Mouse (Mus musculus) CD4-positive, CD25-positive, alpha-beta regulatory T cell, adult 2 months (primary cell): ENCODE measurements around the gene Ifna11.

Experiments used
- DNase-seq: peaks from one replicate; pipeline ENCODE4 v3.0.0-alpha.2; 2012; ENCODE audit warnings: low read depth, low spot score

The Ifna11 gene

DNA sequence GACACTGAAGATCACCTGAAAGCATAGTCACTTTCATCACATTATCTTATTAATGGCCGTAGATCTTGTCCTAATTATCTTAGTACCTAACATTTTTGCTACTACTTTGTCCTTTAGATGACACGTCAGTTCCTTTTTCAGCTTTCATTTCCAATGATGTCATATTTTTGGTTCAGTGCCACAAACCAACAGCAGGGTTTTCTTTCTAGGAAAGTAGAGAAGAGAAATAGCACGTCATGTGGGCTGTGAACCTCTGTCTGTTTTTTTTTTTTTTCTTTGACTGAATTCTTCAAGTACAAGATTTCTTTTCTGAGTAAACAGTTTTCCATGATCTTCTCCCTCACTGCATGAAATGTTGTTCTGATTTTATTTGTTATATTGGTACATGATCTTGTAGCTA is 20.3 kb downstream of the Ifna11 start:
- no peak for DNase-seq

DNA sequence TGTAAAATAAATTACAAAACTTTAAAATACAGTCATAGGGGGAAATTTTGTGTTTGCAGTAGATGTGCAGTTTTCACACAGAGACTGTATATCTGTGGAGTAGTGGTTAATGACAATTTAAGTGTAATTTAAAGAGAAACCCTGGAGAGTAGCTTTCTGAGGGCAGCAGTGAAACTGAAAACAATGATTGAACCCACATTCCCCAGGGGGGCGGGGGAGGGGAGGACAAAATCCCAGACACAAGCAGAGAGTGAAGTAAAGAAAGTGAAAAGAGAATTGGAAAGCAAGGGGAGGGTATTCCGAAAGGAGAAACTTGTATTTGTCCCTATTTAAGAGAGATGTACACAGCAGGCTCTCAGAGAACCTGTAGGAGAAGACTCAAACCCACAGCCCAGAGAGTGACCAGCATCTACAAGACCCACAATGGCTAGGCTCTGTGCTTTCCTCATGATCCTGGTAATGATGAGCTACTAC is 21.7 kb downstream of the Ifna11 start, which contains the start of gene Ifna4:
TSS of gene Ifna4 (plus strand) at position 424 of the 474 bp plus-strand sequence.
- DNase-seq, result no peak

DNA sequence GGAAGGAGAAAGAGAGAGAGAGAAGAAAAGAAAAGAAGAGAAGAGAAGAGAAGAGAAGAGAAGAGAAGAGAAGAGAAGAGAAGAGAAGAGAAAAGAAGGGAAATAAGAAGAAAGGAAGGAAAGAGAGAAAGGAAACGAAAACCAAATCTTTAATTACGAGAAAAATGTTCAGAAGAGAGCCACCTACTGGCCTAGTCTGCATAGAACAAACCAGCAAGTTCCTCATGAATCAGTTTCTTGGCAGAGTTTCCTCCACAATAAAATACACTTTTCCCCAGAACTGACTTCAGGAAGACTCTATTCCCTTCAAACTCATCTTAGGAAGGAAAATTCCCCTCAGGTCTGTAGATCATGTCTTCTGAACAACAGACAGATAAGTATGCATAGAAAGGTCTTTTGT is 25.6 kb downstream of the Ifna11 start:
- peak; percentile 53 for DNase-seq

DNA sequence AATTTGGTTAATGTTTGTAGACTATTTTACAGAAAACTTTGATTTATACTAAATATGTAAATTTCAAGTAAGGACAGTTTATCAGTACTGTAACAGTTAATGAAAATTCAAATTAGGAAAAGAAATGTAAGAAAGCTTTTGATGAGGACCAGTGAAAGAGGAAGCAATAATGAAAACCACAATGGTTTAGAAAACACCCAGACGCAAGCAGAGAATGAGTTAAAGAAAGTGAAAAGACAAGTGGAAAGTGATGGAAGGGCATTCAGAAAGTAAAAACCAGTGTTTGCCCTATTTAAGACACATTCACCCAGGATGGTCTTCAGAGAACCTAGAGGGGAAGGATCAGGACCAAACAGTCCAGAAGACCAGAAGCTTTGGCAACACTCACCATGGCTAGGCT is 29.9 kb downstream of the Ifna11 start, which contains the start of gene Ifna1:
TSS of gene Ifna1 (plus strand) at position 390 of the 400 bp plus-strand sequence.
- DNase-seq, result no peak

DNA sequence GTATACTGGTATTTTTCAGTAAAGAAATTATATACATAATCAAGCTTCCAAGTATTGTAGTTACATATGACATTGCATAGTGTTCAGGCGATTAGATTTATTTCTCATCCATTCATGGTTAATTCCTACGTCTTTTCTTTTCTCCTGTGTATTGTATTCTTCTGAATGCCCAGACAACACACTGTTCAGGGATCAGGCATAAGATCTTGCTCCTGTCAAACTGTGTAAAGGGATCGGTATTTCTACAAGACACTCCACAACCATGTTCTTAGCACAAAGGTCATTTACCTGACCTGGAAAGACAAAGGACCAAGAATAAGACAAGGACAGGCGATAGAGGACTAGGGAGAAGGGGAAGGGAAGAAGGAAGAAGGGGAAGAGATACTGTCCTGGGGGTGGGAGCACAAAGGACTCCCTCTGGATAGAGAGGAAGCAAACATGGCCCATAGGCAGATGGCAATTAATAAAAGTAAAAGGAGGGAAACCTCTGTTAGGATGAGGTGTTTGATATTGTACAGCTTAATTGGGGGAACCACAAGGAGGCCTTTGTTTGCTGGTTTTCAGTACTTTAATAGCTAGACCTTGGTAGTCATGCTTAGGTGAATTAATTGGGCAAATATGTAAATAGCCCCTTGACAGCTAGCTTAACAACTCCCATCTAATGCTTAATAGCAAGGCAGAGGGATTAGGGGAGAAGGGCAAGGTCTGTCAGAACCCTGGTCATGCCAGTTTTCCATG is 31.4 kb downstream of the Ifna11 start:
- no peak for DNase-seq

DNA sequence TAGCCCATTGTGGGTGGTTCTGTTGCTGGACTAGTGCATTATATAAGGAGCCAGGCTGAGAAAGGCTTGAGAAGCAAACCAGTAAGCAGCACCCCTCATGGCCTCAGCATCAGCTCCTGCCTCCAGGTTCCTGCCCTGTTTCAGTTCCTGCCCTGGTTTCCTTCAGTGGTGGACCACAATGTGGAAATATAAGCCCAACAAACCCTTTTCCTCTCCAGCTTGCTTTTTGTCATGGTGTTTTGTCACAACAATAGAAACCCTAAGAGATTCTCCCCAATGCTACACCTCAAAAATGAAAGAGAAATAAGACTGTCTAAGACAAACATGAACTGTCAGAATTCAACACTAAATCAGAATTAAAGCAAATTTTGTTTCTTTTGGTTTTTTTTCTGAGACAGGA is 39.5 kb downstream of the Ifna11 start:
- no peak for DNase-seq

DNA sequence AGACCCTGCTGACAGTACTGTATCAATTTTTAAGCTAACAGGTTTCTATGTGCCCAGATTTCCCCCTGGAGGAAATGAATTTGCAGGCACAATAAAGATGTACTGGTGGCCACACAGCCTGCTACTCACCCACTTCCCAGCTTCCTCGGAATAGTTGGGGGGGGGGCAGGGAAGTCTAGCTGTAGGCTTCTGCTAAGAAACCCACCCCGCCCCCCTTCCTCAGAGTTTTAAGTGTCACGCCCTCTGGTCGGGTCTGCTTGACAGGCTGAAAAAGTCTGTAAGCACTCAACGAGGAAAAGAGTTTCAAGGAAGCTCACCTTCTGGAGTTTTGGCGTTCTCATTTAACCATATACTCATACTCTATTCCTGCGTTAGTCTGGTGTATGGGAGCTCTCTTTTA is 43.5 kb downstream of the Ifna11 start:
- no peak for DNase-seq

DNA sequence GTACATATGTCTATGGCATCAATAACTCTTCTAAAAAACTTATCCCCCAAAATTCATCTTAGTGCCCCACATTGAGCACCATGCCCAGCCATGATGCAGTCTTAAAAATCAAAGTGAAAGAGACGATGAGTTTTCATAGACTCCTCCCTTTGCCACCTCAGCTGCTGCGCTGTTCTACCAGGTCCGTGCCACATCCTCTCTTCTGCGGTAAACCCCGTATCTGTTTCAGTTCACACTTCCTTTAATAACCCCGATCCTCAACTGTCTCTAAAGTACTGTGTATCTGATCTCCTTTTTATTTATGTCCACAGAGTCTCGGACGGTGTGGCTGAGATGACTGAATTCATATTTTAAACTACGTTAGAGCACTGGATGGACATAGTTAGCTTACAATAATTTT is 44.8 kb downstream of the Ifna11 start:
- peak; percentile 90 for DNase-seq

DNA sequence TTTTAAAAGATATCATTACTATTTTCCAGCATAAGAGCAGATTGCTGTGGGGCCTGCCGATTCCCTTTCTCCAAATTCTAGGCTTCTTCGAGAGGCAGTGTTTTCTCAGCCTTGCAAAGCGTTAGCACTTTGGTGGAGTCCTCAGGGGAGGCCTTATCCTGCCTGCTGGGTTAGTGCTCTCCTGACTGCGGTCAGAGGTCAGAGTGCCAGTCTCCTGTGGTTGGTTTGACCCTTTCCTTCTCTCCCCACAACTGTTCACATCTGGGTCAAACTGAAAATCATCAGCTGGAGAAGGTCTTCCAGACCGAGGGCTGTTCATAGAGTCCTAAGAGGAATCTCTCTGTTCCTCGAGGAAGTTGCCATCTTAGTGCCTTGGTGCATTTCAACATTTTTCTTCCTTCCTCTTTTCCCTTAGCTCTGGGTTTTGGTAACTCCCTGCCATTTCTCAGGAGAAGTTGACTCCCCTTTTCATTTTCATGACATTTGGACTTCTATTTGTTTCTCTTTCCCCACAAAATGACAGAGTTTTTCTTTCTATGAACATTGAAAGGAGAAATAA is 45.3 kb downstream of the Ifna11 start:
- DNase-seq, result no peak

DNA sequence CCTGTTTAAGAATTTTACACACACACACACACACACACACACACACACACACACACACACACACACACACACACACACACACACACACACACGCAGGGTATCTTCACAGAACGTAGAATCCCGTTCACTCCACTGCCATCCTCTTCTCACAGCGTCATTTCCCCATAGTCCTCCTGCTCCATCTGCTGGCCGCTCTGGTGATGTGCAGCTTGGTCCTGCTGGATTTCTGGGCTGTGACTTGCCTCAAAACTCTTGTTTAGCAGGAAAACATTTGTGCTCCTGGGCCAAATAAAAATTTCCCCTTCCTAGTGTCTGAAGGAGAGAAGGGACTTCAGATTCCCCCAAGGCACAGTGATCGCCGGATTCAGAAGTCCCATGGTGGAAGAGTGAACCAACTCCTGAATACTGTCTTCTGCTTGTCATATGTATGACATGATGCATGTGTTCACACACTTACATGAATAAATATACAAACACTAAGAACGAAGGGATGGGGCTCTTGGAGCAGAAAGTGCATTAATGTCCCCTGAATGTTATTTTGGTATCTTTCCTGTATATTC is 47.7 kb downstream of the Ifna11 start:
- DNase-seq, result peak; percentile 92

DNA sequence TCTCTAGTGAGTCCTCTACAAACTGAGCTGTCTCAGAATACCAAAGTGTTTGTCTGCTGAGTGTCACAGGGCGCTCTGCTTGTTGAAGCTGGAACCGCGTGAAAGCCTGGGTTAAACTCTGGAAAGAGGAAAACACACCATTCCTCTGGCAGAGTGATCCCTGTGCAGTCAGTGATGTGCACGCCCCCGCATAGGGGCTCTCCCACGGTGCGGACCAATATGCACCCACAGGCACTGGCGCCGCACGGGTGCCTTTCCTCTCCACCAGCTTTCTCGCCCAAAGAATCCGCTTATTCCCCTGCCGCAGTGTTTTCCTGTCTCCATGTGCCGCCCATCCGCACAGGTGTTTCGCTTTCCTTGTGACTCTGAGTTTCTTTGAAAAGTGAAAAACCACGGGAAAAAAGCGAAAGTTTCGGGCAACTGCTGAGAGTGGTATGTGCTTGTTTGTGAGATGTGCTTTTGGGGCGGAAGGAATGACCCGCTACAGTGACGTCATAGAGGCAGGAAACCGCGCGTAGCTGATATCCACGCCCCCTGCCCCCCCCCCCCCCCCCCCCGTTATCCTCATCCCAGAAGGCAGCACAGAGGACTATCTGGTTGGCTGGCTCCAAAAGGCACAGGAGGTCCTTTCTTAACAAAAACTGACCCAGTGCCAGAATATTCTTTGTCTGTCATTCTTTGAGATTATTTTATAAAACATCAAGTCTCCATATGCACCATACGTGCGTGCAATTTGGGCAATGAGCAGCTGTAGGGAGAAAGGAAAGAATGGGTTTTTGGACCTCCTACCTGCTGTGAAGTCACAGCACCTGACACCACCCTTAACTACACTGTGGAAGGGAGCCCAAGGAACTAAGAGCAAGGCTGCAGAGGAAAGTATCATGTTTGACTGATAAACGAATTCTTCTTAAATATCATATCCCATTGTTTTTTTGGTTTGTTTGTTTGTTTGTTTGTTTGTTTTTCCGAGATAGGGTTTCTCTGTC is 48.5 kb downstream of the Ifna11 start:
- DNase-seq, result peak; percentile 88
